Mouse (Mus musculus) liver, postnatal 0 days (tissue): ENCODE data around the gene Gcn1l1.

Source experiments
- CTCF ChIP-seq: sonication (generic); IDR thresholded peaks from 2 replicates; pipeline ENCODE4 v1.5.1; 2016; ENCODE audit warnings: antibody characterized with exemption, low read depth
- EP300 ChIP-seq: IDR thresholded peaks from 2 replicates; pipeline ENCODE4 v1.6.1; 2016; ENCODE audit warnings: antibody characterized with exemption, low read depth, mild to moderate bottlenecking

DNA sequence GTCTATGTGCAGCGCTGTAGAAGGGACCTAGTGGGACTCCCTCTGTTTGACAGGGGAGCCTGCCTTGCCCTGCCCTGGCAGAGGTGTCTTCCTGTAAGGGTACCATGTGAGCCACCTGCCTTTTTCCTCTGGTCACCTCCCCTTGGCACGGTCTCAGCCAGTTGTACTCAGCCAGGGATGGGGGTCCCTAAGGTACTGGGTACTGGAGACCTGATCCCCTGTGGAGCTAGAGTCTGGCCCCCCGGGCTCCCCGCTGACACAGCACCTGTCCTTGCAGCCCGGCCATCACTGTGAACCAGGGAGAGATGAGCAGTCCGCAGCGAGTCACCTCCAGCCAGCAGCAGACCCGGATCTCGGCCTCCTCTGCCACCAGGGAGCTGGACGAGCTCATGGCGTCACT, 18.5 kb upstream of the Gcn1l1 start:
- no peak for TF ChIP-seq CTCF
- no peak for TF ChIP-seq EP300
